Mouse (Mus musculus) kidney, postnatal 25 days (tissue): Measurements from ENCODE around the gene Aspscr1.

ENCODE experiments used
- DNase-seq, 2 experiments: peaks; one replicate each; pipeline ENCODE4 v3.0.0; 2021; ENCODE audit warnings: mixed read lengths in 2 of 2

Gene Aspscr1

GRCm38 (mm10) chr11:120672687-120673593 lies at the start of gene Aspscr1:
Gene Aspscr1 (plus strand): TSS chr11:120672973.
- peak; percentile 98 to 99 for DNase-seq

- peak; percentile 86 for DNase-seq
Measured at GRCm38 (mm10) chr11:120623961-120624679, 48.7 kb upstream of the Aspscr1 start.

DNA sequence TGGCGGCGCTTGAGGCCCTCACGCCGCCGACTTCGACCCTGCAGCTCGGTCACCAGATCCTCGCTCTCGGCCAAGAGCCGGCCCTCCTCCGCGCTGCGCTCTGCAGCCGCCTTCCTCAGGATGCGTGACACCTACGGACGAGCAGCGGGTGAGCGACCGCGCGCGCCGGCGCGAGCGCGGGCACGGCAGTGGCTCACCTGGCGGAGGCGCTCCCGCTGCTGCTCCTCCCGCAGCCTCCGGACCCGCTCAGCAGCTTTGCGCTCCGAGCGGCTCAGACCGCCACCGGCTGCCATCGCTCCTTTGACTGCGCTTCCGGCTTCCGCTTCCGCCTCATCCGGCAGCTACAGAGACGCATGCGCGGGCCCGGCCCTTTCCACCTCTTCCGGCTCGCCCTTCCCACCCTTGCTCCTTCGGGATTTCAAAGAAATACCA lies 48.1 kb upstream of the Aspscr1 start:
- DNase-seq, result peak; percentile 91 to 94

DNA sequence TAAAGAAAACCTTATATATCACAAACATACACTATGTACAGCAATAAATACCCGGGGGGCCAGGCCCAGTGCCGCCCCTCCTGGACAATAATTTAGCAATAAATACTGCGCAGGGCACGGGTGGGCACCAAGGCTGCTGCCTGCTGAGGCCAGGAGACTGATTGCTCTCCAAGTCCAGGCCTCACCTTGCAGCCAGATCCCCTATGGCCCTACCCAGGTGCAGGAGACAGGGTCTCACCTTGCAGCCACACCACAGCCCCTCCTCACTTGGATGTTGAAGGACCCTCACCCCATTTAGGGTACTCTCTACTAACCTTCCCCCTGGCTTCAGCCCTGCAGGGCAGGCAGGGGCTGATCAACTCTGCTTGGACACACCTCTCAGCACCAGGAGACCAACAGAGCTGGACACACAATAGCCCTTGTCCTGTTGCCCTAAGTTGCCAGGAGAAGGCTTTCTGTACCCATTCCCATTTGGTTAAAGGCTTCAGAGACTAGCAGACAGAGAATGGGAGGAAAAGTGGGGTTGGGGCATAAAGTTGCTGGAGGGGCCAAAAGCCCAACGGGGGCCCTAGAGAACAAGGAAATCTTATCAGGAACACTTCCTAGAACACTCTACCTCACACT lies 47.5 kb upstream of the Aspscr1 start, which contains the start of gene Sirt7:
TSS of gene Sirt7 (minus strand) at position 89 of the 624 bp plus-strand sequence.
- DNase-seq, result no peak

DNA sequence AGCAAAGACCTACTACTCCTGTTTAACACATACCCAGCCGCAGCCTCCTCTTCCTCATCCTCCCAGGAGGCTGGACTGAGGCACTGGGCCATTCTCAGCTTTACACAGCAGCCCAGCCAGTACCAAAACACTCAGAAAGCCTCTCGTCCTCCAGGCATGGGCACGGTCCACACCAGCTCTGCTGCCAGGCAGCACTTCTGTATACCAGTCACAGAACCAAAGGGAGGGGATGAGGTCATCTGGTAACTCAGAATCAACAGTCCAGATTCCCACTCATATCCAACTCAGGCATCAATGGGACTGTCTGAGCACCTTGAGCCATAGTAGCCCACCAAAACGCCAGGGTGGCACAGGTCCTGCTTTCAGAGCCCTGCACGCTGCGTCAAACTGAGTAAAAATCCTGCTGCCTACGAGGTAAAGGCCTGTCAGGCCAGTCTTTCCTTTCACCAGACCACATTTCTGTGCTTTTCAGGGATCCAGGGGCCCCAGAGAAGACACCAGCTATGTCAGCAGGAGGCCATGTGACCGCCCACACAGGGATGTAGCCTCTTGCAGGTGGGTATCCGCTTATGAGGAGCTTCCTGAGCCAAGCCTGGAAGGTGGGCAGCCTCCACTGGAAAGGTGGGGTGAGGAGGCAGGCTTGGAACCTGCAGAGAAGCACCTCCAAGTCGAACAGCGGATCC lies 45.8 kb upstream of the Aspscr1 start:
- no peak for DNase-seq

GRCm38 (mm10) chr11:120627468-120628300 lies 45.1 kb upstream of the Aspscr1 start:
- DNase-seq, result peak; percentile 40 to 68

DNA sequence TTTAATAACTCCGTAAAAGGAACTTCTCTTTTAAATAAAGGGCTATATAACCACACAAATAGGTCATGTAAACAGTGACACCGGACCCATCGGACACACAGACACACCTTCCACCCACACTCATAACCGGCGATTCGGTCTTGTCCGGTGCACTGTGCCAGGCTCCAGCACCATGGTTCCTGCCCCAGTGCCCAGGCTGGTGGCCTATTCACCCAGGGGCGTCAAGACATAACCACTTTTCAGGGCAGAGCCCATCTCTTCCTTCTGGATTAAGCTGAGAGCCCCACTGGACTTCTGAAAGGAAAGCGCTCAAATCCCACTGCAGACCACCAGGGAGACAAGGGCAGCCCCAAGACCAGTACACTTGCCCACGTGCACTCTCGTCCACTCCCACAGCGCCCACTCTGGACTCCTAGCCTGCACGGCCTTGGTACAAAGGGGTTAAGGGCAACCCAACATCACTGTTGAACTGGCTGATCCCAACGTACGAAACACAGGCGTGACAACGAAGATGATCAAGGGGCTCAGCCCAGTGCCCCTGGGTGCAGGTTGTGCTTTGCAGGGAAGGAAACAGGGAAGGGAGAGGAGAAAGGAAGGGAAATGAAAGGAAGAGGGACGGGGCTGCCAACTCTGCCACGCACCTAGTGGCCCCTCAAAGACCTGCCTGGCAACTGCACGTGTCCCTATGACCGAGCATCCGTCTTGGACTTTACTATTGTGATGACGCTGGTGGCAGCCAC lies 44.0 kb upstream of the Aspscr1 start:
- peak in 1 of 2 experiments; percentile 41 for DNase-seq

GRCm38 (mm10) chr11:120629341-120629730 lies 43.4 kb upstream of the Aspscr1 start:
- peak; percentile 66 to 86 for DNase-seq

DNA sequence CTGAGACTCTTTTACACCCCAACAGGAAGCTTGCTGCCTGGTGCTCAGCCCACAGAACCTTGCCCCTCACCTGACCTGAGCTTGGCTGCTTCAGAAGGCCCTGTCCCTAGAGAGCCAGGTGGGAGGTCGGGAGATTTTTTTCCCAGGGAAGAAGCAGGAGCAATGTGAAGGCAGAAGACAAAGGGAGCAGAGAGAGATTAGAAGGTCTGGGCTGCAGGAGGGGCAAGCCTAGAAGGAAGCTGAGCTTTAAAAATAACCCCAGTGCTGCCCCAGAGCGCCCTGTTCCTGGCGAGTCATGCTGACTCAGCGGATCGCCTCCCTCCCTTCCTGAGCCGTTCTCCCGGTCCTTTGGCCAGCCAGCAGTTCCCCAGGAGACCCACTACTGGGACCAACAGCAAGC lies 42.9 kb upstream of the Aspscr1 start:
- peak; percentile 69 to 85 for DNase-seq

DNA sequence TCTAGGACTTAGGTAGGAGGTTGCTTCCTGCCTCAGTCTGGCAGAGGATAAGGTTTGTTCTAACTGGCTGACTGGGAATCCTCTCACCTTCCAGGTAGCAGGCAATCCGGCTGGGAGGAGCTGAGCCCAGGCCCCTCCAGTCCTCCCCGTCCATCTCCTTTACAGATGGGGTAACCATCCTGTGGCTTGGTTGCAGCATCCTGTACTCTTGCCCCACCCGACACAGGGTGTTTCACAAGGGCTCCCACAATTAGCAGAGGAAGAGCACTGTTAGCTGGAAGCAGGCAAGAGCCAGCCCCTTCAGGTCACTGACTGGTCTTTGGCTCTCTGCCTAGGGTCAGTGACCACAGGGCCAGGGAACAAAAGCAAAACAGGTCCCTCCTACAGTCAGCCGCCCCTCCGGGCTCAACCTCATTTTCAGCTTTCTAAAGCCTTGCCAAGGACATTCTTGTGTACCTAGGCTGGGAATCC lies 42.3 kb upstream of the Aspscr1 start:
- DNase-seq, result peak; percentile 79 to 94

- peak; percentile 65 to 90 for DNase-seq
Measured at GRCm38 (mm10) chr11:120630881-120631725, 41.7 kb upstream of the Aspscr1 start.

- peak in 1 of 2 experiments; percentile 48 for DNase-seq
Measured at GRCm38 (mm10) chr11:120631726-120632448, 40.9 kb upstream of the Aspscr1 start.

GRCm38 (mm10) chr11:120632559-120633519 lies 39.9 kb upstream of the Aspscr1 start:
- peak; percentile 87 to 94 for DNase-seq

- peak; percentile 97 for DNase-seq
Measured at GRCm38 (mm10) chr11:120633520-120634343, 39.0 kb upstream of the Aspscr1 start, which contains the start of gene Mafg. Gene Mafg (minus strand): TSS chr11:120633600.

DNA sequence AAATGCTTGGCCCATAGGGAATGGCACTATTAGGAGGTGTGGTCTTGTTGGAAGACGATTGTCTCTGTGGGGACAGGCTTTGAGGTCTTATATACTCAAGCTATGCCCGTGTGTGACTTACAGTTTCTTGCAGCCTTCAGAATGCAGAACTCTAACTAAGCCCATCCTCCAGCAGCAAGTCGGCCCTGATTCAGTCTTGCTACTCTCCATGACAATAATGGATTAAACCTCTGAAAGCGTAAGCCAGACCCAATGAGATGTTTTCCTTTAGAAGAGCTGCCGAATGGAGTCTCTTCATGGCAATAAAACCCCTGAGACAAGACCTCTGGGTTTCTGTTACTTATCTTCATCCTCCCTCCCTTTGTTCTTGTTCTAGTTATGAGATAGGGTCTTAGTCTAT lies 38.0 kb upstream of the Aspscr1 start:
- no peak for DNase-seq

DNA sequence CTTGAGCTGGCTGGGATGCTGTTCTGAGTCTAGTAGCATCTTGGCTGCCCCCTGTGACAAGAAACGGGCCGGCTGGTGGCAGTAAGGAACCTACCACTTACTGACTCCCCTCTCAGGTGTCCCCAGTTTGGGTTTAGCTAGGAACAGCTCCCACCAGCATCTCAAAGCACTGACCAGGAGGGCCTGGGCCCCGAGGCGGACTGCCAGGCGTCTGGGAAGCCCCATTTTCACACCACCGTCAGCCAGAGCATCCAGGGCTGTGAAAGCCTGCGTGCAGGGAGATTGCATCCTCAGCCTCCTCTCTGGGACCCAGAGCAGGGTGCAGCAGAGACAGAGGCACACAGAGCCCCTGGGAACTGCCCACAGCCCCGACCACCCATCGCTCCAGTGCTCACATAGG lies 31.5 kb upstream of the Aspscr1 start:
- DNase-seq, result peak in 1 of 2 experiments; percentile 27

DNA sequence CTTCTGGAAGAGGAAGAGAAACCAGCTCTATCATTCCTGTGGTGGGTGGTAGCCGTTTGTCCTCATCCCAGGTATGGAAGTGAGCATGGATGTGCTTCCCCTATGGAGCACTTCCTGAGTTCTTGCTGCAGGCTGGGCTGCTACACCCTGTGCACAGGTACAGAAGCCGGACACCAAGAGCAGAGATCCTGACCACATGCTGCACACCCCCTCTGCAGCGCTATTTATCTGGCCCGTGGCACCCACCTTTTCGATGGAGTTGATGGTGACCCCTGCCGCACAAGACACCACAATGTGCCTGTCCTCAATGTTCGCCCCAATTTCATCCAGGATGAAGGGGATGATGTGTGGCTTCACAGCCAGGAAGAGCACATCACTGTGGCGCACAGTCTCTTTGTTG lies 30.9 kb upstream of the Aspscr1 start:
- no peak for DNase-seq
